ENCODE assay signal across 8 mouse cellular contexts in genomic region chr19:10940801-10941457, GRCm38 (mm10). TPM values are rescaled to one million over a fixed set of nuclear protein-coding genes. Genes with fewer than 3 reads are reported as not detected.
DNase-seq lines count a peak whose midpoint lies in the region; ATAC-seq and TF ChIP-seq lines count a peak whose summit lies in the region.

No protein-coding gene starts in this region.

- no peaks in the 10 kb centered on the region for H3K9me3 ChIP-seq in intestine, embryonic 15.5 days
- H3K9me3 ChIP-seq in midbrain, embryonic 13.5 days, result no peaks in the 10 kb centered on the region

- peaks cover 17% of the 10 kb centered on the region for H3K4me1 ChIP-seq in intestine, embryonic 15.5 days (replicated peaks)
- peaks cover 18% of the 10 kb centered on the region for H3K4me1 ChIP-seq in midbrain, embryonic 13.5 days (replicated peaks)

- peaks cover 34% of the 10 kb centered on the region for H3K36me3 ChIP-seq in intestine, embryonic 15.5 days
- H3K36me3 ChIP-seq in midbrain, embryonic 13.5 days, result peaks cover 36% of the 10 kb centered on the region

- no peak overlapping the region for H3K27ac ChIP-seq in gastrocnemius, adult 2 months
- H3K27ac ChIP-seq in intestine, embryonic 15.5 days, result no peak overlapping the region
- H3K27ac ChIP-seq in midbrain, embryonic 13.5 days, result peak overlapping the region; percentile 74

- peak overlapping the region; percentile 30 for H3K9ac ChIP-seq in intestine, embryonic 15.5 days
- H3K9ac ChIP-seq in midbrain, embryonic 13.5 days (replicated peaks), result peak overlapping the region; percentile 67

- DNase-seq in gastrocnemius, adult 2 months, result no peak
- no peak for DNase-seq in gastrocnemius, postnatal 14 days
- peak; percentile 22 for DNase-seq in 3134 (ENCODE audit: extremely low read depth, insufficient read length, low spot score)
- peak; percentile 69 for DNase-seq in embryo, embryonic 10.5 days (ENCODE audit: low spot score)
- no peak for DNase-seq in Muller cell, postnatal 12 days (ENCODE audit: inconsistent ontology term)
- DNase-seq in thymus, postnatal 10 days (ENCODE audit: low spot score in 2 of 2), result no peak

- H3K4me3 ChIP-seq in gastrocnemius, adult 2 months, result peak overlapping the region; percentile 46
- H3K4me3 ChIP-seq in intestine, embryonic 15.5 days (replicated peaks), result peak overlapping the region; percentile 32
- H3K4me3 ChIP-seq in midbrain, embryonic 13.5 days (replicated peaks), result peak overlapping the region; percentile 39

- intact Hi-C loops in gastrocnemius, adult 2 months (cut with DNase I), result no loop called here
- intact Hi-C loops in gastrocnemius, postnatal 14 days (cut with DNase I; ENCODE audit: low total_unique reads), result no loop called here

- 6% methylated on average over 40 of the region's 40 CpGs for WGBS in intestine, embryonic 15.5 days
- WGBS in midbrain, embryonic 13.5 days, result under 1% methylated on average over 40 of the region's 40 CpGs

- no peak for TF ChIP-seq CTCF in gastrocnemius, adult 2 months (IDR thresholded peaks at IDR 0.05)

- peak; percentile 61 for ATAC-seq in intestine, embryonic 15.5 days
- ATAC-seq in midbrain, embryonic 13.5 days, result peak; percentile 82

- no peaks in the 10 kb centered on the region for H3K27me3 ChIP-seq in intestine, embryonic 15.5 days (replicated peaks)
- 0 out of 2 replicates have a peak, but pooled peaks cover 6% of the 10 kb centered on the region for H3K27me3 ChIP-seq in midbrain, embryonic 13.5 days

- H3K4me2 ChIP-seq in intestine, embryonic 15.5 days (replicated peaks), result peak overlapping the region; percentile 77
- peak overlapping the region; percentile 65 for H3K4me2 ChIP-seq in midbrain, embryonic 13.5 days (replicated peaks)

RNA-seq across cellular contexts. Expression of gene Ptgdr2, which starts 4.0 kb away (rescaled TPM):
- total RNA-seq in gastrocnemius, adult 2 months (2021), result not detected
- under 1 TPM in 1 of 2 experiments, not detected in 1; 0.08 TPM for total RNA-seq in gastrocnemius, postnatal 14 days (2021)
- polyA plus RNA-seq in intestine, embryonic 15.5 days (2015; fragmentation: Nextera tagmentation; extraction: Ambion mirVana), result 0.05 and 0.06 TPM in 2 replicates
- 0.22 and 0.24 TPM in 2 replicates for polyA plus RNA-seq in midbrain, embryonic 13.5 days (2015; fragmentation: Nextera tagmentation; extraction: Ambion mirVana)

RNA-seq across cellular contexts. Expression of gene Ccdc86, which starts 8.1 kb away (rescaled TPM):
- total RNA-seq in gastrocnemius, adult 2 months (2021), result 10 to 100 TPM; 13.2 to 16.5 TPM
- total RNA-seq in gastrocnemius, postnatal 14 days (2021), result 10 to 100 TPM; 17.7 to 25.7 TPM
- 29.0 and 29.5 TPM in 2 replicates for polyA plus RNA-seq in intestine, embryonic 15.5 days (2015; fragmentation: Nextera tagmentation; extraction: Ambion mirVana)
- polyA plus RNA-seq in midbrain, embryonic 13.5 days (2015; fragmentation: Nextera tagmentation; extraction: Ambion mirVana), result 15.5 and 16.2 TPM in 2 replicates

RNA-seq across cellular contexts. Expression of gene Zp1, which starts 20.5 kb away (rescaled TPM):
- total RNA-seq in gastrocnemius, adult 2 months (2021), result not detected
- under 1 TPM in 1 of 2 experiments, not detected in 1; 0.51 TPM for total RNA-seq in gastrocnemius, postnatal 14 days (2021)
- polyA plus RNA-seq in intestine, embryonic 15.5 days (2015; fragmentation: Nextera tagmentation; extraction: Ambion mirVana), result not detected in 2 replicates
- not detected in 2 replicates for polyA plus RNA-seq in midbrain, embryonic 13.5 days (2015; fragmentation: Nextera tagmentation; extraction: Ambion mirVana)

RNA-seq across cellular contexts. Expression of gene Ms4a10, which starts 33.5 kb away (rescaled TPM):
- not detected for total RNA-seq in gastrocnemius, adult 2 months (2021)
- not detected for total RNA-seq in gastrocnemius, postnatal 14 days (2021)
- polyA plus RNA-seq in intestine, embryonic 15.5 days (2015; fragmentation: Nextera tagmentation; extraction: Ambion mirVana), result 37.4 and 51.1 TPM in 2 replicates
- not detected in 2 replicates for polyA plus RNA-seq in midbrain, embryonic 13.5 days (2015; fragmentation: Nextera tagmentation; extraction: Ambion mirVana)

RNA-seq across cellular contexts. Expression of gene Prpf19, which starts 45.9 kb away (rescaled TPM):
- total RNA-seq in gastrocnemius, adult 2 months (2021), result 100 to 1,000 TPM; 150 to 184 TPM
- total RNA-seq in gastrocnemius, postnatal 14 days (2021), result 100 to 1,000 TPM; 192 to 194 TPM
- 35.8 and 39.2 TPM in 2 replicates for polyA plus RNA-seq in intestine, embryonic 15.5 days (2015; fragmentation: Nextera tagmentation; extraction: Ambion mirVana)
- 45.4 and 49.5 TPM in 2 replicates for polyA plus RNA-seq in midbrain, embryonic 13.5 days (2015; fragmentation: Nextera tagmentation; extraction: Ambion mirVana)

Comparison
In these comparisons a context has a peak if more than half of its experiments do, and no peak if none do; other contexts are left out.
1. DNase-seq: peak in 3134 (single experiment) and embryo, embryonic 10.5 days (single experiment); none in gastrocnemius, adult 2 months (single experiment), gastrocnemius, postnatal 14 days (single experiment), Muller cell, postnatal 12 days (single experiment) and thymus, postnatal 10 days (0 of 2).
2. Peak in every context shown above with its lines, with median percentiles within 50 percentile points of each other: H3K4me3 ChIP-seq.